Mouse (Mus musculus) left cerebral cortex, adult 18-20 months (tissue): Measurements from ENCODE around the gene Kdm2b. TPM values are rescaled to one million over a fixed set of nuclear protein-coding genes. Genes with fewer than 3 reads are reported as not detected.

Experiments used
- DNase-seq, 2 experiments: peaks; one replicate each; pipeline ENCODE4 v3.0.0; 2021 to 2022; ENCODE audit warnings: low spot score in 2 of 2, mixed read lengths in 1 of 2
- long read RNA-seq, 2 experiments: library from polyadenylated mRNA; stranded (forward); transcript quantifications; one replicate each; pipeline ENCODE4 v2.0.0; 2021
- total RNA-seq, 2 experiments: library from RNA; stranded (reverse); gene quantifications; 2 replicates each; pipeline ENCODE4 v1.2.3; 2021

The Kdm2b gene
- total RNA-seq: 10 to 100 TPM; 24.2 to 25.5 TPM
- long read RNA-seq, experiment 1, full-length matches to known transcripts: 7 of 24 reads
- long read RNA-seq, experiment 1, partial matches to known transcripts: 5 of 24 reads
- long read RNA-seq, experiment 1, other reads (novel, unspliced or antisense): 12 of 24 reads
- long read RNA-seq, experiment 2, full-length matches to known transcripts: 8 of 16 reads
- long read RNA-seq, experiment 2, partial matches to known transcripts: 3 of 16 reads
- long read RNA-seq, experiment 2, other reads (novel, unspliced or antisense): 5 of 16 reads

DNA sequence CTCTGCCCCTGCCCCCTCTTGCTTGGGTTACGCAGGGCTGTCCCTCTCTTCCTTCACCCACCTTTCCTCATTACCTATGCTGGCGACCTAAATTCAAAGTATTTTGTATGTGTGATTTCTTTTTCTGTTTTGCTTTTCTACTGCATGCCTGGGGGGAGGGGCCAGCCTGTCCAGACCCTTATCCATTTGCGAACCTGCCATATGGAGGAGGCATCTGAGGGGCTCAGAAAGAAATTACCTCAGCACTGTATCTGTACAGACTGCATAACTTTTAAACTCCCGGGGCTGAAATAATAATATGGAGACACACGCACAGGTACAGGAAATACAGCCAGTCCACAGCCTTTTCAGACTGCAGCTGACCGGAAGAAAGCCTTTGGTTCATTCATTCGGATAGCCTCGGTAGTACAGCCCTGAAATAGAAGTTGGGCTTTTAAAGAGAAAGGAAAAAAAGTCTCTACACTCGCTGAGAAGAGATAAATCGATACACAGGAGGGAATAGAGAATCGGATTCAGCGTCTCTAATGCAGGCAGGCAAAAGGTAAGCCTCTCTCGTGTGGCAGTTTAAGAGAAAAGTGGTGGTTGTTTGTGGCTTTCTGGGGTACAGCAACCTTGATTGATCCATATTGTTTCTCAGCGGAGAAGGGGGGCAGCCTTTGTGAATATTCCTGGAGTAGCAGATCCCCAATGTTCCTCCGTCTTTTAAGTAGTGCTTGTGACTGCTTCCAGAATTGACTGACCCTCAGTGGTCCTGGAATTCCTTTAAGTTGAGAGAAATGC, at the start of gene Kdm2b:
Kdm2b (minus strand) TSS at position 273 of the 780 bp plus-strand sequence.
- no peak for DNase-seq

DNA sequence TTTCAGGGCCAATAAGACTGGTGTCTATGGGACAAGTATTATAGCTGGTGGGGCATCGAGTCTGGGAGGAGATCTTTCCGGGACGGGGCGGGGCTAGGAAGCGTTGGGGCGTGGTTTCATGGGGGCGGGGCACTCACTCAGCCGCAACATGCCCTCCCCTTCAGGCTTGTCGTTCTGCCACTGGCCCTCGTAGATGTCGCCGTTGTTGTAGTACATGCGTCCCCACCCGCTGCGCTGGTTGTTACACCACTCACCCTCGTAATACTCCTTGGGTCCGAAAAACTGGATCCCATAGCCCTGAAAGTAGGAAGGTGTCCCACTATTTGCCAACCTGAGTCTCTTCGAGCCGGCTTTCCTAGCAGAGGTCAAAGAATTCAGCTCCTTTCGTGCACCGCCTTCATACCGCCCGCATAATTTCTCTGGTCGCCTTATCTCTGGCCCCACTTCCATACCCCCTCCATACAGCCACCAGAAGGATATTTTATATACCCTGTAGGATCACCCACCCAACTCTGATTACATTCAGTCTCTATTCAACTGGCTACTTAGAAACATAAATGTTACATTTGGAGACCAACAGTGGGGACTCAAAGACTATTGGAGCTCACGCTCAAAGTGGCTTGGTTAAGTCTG, 49.6 kb upstream of the Kdm2b start:
- DNase-seq: peak in 1 of 2 experiments; percentile 40

- DNase-seq: no peak
These were observed 48.5 kb upstream of the Kdm2b start for GRCm38 (mm10) chr5:123038115-123038514.

DNA sequence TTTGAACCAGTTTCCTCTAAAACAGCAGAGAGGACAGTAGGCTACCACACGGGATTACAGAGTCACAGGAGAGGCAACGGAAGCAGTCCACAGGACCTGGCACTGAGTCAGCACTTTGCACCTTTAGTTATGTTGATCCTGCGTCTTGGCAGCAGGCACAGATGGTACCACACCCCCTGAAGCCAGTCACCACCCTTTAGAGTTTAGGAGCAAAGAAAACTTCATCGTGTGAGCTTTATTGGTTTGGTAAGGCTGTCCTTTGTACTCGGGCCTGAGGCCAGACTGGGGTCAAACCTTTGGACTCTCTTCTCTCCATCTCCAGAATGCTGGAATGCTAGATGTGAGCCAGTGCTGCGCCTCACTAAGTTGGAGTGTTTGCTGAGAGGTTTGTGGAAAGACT, 45.9 kb upstream of the Kdm2b start:
- DNase-seq: no peak

DNA sequence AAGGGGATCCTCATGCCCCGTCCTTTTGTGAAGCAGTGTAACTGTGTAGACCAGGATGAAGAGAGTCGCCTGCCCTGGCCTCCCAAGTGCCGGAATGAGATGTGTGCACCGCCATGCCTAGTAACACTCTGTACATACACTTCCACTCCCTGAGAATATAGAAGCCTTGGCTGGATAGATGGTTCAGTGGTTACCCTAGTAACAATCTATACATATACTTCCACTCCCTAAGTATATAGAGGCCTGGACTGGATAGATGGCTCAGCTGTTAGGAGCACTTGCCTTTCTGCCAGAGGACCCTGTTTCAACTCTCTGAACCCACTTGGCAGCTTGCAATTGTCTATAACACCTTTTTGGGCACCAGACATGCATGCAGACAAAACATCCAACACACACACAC, 45.5 kb upstream of the Kdm2b start:
- no peak for DNase-seq

DNA sequence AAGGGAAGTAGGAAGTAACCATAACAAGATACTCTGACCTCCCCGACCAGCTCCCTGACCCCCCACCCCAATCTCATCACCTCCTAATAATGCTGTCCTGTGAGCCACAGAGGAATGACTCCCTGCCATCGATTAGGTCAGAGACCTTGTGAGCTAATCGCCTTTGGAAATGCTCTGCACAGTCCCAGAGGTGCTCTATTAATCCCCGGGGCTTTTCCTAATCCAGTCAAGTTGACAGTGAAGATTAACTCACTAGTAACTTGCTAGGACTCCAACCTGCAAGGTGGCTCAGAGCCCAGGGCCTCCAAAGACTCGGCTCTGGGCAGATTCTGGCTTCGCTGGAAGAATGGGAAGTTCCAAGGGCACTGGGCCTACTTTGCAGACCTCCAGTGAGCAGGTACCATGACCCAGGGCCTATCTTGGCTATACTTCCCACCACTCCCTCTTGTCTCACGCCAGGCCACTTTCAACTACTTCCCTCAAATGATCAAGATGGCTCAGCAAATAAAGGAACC, 44.1 kb upstream of the Kdm2b start:
- no peak for DNase-seq

- DNase-seq: no peak
These were observed 41.7 kb upstream of the Kdm2b start for GRCm38 (mm10) chr5:123031312-123031711.

DNA sequence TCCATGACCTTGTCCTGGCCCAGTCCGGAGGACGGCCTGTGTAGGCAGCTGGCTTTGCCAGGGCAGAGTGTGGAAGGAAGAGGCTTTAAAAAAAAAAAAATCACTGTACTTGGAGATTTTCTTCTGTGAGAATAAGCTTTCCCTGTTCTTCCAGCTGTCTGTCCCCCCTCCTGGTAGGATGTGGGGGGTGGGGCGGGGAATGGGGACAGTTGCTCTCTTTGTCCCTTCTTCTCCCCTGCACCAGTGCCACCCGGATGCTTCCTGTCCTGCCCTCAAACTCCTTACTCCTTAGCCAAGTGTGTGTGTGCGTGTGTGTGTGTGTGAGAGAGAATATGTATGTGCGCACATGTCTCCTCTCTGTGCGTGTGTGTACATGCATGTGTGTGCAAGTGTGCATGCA, 40.1 kb upstream of the Kdm2b start:
- no peak for DNase-seq

- DNase-seq: no peak
These were observed 37.8 kb upstream of the Kdm2b start for GRCm38 (mm10) chr5:123027436-123027835.

- DNase-seq: no peak
These were observed 36.8 kb upstream of the Kdm2b start for GRCm38 (mm10) chr5:123026414-123026813.

DNA sequence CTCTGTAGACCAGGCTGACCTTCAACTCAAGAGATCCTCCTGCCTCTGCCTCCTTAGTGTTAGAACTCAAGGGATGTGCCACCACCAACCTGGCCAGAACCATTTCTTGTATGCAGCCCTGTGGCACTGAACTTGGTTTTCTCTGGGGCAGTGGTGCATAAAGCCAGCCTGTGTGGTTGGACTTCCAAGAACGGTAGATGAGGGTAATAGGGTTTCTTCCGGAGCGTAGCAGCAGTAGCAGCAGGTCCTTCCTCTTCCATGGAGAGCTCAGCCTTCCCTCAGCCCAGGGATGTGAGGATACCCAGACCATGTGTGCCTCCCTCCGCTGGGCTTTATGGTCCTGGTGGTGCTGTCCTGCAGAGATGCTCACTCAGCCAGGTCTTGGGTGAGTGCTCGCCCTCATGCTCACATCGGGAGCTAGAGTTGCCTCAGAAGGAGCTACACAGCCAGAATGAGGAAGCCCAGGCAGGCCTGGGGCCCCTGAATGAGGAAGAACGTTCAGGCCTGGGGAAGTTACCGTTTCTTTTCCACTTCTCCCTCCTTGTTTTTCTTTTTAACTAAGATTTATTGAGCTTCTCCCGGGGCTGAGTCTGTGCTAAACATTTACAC, 35.4 kb upstream of the Kdm2b start:
- DNase-seq: no peak

GRCm38 (mm10) chr5:123024312-123024711, 34.7 kb upstream of the Kdm2b start:
- no peak for DNase-seq

GRCm38 (mm10) chr5:123023049-123023448, 33.4 kb upstream of the Kdm2b start:
- DNase-seq: no peak

- no peak for DNase-seq
These were observed 31.8 kb upstream of the Kdm2b start for GRCm38 (mm10) chr5:123021438-123021837.

GRCm38 (mm10) chr5:123020426-123020825, 30.8 kb upstream of the Kdm2b start:
- DNase-seq: no peak

DNA sequence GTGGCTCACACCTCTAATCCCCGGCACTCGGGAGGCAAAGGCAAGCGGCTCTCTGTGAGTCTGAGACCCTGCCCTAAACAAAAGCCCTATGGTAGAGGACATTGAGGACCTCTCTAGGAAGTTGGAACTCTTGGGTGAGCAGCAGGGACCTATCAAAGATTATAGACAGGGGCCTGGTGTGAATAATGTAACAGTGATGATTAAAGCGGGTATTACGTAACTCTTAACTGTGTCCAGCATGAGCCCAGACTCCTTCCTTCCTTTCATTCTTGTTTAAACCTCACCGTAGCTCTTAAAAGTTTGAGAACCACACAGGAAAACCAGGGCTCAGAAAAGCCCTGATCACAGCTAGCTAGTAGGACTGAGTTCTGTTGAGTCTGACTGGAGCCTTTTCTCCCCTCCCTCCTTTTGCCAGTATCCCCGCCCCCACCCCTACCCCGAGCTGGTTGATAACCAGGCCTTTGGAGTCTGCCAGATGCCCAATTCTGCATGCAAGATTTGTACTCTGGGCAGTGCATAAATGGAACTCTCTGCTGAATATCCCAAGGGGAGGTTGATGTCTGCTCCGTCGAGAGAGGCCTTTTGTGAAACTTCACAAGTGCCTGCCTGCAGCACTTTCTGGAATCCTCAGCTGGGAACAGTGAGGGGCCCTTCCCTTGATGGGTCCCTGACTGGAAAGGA, 29.9 kb upstream of the Kdm2b start:
- no peak for DNase-seq

GRCm38 (mm10) chr5:123017504-123017903, 27.9 kb upstream of the Kdm2b start:
- no peak for DNase-seq

DNA sequence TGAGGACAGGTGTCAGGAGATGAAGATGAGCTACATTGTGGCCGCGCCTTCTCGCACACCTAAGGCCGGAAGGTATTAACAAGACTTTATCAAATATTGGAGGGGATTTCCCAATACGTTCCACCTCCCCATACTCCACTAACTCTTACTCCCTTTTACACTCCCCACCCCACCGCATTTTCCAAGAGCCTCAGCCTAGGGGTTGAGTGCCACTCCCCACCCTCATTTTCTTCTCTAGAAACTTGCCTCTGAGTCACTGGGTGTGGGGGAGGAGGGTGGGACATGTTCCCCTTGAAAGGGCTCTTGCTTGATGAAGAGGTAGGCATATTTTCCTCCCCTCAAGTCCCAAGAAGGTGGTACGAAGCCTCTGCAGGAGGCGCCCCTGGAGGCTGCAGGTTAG, 26.3 kb upstream of the Kdm2b start:
- DNase-seq: no peak

- DNase-seq: peak; percentile 91 to 95
These were observed 25.4 kb upstream of the Kdm2b start, which contains the start of gene Orai1 for GRCm38 (mm10) chr5:123014753-123015701. TSS of gene Orai1 (plus strand) at chr5:123015074.
